Mouse (Mus musculus): Measurements from ENCODE around the gene Unc5c. TPM values are rescaled to one million over a fixed set of nuclear protein-coding genes. Genes with fewer than 3 reads are reported as not detected.

The Unc5c gene
- polyA plus RNA-seq, 1 experiment = 7.5 TPM

GRCm38 (mm10) chr3:141595073-141595472 lies 130.1 kb downstream of the Unc5c start:
- no peak for DNase-seq (ENCODE audit: extremely low spot score in 1 of 2, low spot score in 1 of 2)

GRCm38 (mm10) chr3:141596461-141596860 lies 131.4 kb downstream of the Unc5c start:
- DNase-seq (ENCODE audit: extremely low spot score in 1 of 2, low spot score in 1 of 2) = no peak

GRCm38 (mm10) chr3:141596881-141597280 lies 131.9 kb downstream of the Unc5c start:
- no peak for DNase-seq (ENCODE audit: extremely low spot score in 1 of 2, low spot score in 1 of 2)

- DNase-seq (ENCODE audit: extremely low spot score in 1 of 2, low spot score in 1 of 2) = no peak
Measured at GRCm38 (mm10) chr3:141597974-141598373, 133.0 kb downstream of the Unc5c start.

GRCm38 (mm10) chr3:141598936-141599335 lies 133.9 kb downstream of the Unc5c start:
- DNase-seq (ENCODE audit: extremely low spot score in 1 of 2, low spot score in 1 of 2) = no peak

- DNase-seq (ENCODE audit: extremely low spot score in 1 of 2, low spot score in 1 of 2) = peak in 1 of 2 experiments; percentile 30
Measured at GRCm38 (mm10) chr3:141601072-141601549, 136.1 kb downstream of the Unc5c start.

- DNase-seq (ENCODE audit: extremely low spot score in 1 of 2, low spot score in 1 of 2) = peak; percentile 38 to 65
Measured at GRCm38 (mm10) chr3:141616718-141617117, 151.7 kb downstream of the Unc5c start.

GRCm38 (mm10) chr3:141618675-141619074 lies 153.7 kb downstream of the Unc5c start:
- DNase-seq (ENCODE audit: extremely low spot score in 1 of 2, low spot score in 1 of 2) = no peak

- no peak for DNase-seq (ENCODE audit: extremely low spot score in 1 of 2, low spot score in 1 of 2)
Measured at GRCm38 (mm10) chr3:141621496-141621895, 156.5 kb downstream of the Unc5c start.

- DNase-seq (ENCODE audit: extremely low spot score in 1 of 2, low spot score in 1 of 2) = no peak
Measured at GRCm38 (mm10) chr3:141626935-141627638, 162.1 kb downstream of the Unc5c start.

- no peak for DNase-seq (ENCODE audit: extremely low spot score in 1 of 2, low spot score in 1 of 2)
Measured at GRCm38 (mm10) chr3:141627639-141627977, 162.6 kb downstream of the Unc5c start.

- no peak for DNase-seq (ENCODE audit: extremely low spot score in 1 of 2, low spot score in 1 of 2)
Measured at GRCm38 (mm10) chr3:141629431-141629830, 164.4 kb downstream of the Unc5c start.

GRCm38 (mm10) chr3:141637900-141638299 lies 172.9 kb downstream of the Unc5c start:
- DNase-seq (ENCODE audit: extremely low spot score in 1 of 2, low spot score in 1 of 2) = no peak

- no peak for DNase-seq (ENCODE audit: extremely low spot score in 1 of 2, low spot score in 1 of 2)
Measured at GRCm38 (mm10) chr3:141644264-141644663, 179.2 kb downstream of the Unc5c start.

- DNase-seq (ENCODE audit: extremely low spot score in 1 of 2, low spot score in 1 of 2) = no peak
Measured at GRCm38 (mm10) chr3:141646588-141646987, 181.6 kb downstream of the Unc5c start.

GRCm38 (mm10) chr3:141650658-141651057 lies 185.6 kb downstream of the Unc5c start:
- no peak for DNase-seq (ENCODE audit: extremely low spot score in 1 of 2, low spot score in 1 of 2)

GRCm38 (mm10) chr3:141653915-141654314 lies 188.9 kb downstream of the Unc5c start:
- DNase-seq (ENCODE audit: extremely low spot score in 1 of 2, low spot score in 1 of 2) = peak in 1 of 2 experiments; percentile 37

GRCm38 (mm10) chr3:141659041-141659789 lies 194.2 kb downstream of the Unc5c start:
- no peak for DNase-seq (ENCODE audit: extremely low spot score in 1 of 2, low spot score in 1 of 2)

GRCm38 (mm10) chr3:141660065-141661062 lies 195.3 kb downstream of the Unc5c start:
- DNase-seq (ENCODE audit: extremely low spot score in 1 of 2, low spot score in 1 of 2) = no peak

GRCm38 (mm10) chr3:141689113-141689512 lies 224.1 kb downstream of the Unc5c start:
- no peak for DNase-seq (ENCODE audit: extremely low spot score in 1 of 2, low spot score in 1 of 2)

- no peak for DNase-seq (ENCODE audit: extremely low spot score in 1 of 2, low spot score in 1 of 2)
Measured at GRCm38 (mm10) chr3:141690676-141691075, 225.7 kb downstream of the Unc5c start.

Measured in frontal cortex, adult 2 months (tissue).